Mouse (Mus musculus): Measurements from ENCODE around the gene Ftl1-ps1. TPM values are rescaled to one million over a fixed set of nuclear protein-coding genes. Genes with fewer than 3 reads are reported as not detected.

Ftl1-ps1 gene
- polyA plus RNA-seq (2015; fragmentation: Nextera tagmentation; extraction: Ambion mirVana) = 71.5 and 222 TPM in 2 replicates

DNA sequence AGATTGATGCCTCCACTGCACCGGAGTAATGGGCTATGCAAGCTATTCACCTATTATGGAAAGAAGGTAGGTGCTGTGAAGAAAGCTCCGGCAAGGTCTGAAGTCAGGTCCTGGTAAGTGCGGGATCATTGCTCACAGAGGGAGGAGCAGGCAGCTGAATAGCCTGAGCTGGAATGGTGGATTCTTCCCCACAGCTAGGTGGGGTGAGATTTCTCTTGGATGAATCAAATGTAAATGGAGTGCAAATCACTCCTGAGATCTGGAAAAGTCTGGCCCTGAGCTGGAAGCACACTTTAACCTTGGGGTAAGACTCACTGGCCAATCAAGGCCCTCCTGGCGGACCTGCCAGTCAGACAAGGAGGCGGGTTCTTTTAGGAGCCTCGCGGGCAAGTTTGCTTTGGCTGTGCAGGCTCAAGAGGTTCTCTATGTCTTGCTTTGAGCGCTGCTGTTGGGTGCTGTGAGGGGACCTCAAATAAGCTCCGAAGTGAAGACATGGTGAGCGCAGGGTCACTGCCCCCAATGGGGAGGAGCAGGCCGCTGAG is at the start of gene Ftl1-ps1:
Gene Ftl1-ps1 (plus strand): TSS at position 397 of the 542 bp plus-strand sequence.
- Histone ChIP-seq H3K27ac (ENCODE audit: low read depth, low read length) (no peak within 1 kb of the TSS), H3K4me2 (ENCODE audit: low read length) (peak within 1 kb of the TSS; percentile 27), H3K4me3 (ENCODE audit: low read length) (no peak within 1 kb of the TSS), H3K4me1 (ENCODE audit: control insufficient read depth, insufficient read depth, low read depth, low read length) (no peaks in the 10 kb centered on the region), H3K36me3 (ENCODE audit: control insufficient read depth, insufficient read depth, low read length) (no peaks in the 10 kb centered on the region), H3K27me3 (replicated peaks; ENCODE audit: control insufficient read depth, insufficient read depth, low read length) (no peaks in the 10 kb centered on the region), H3K9me3 (ENCODE audit: control insufficient read depth, low read length) (no peaks in the 10 kb centered on the region), H3K9ac (ENCODE audit: low read depth, low read length) (no peak within 1 kb of the TSS)
- 11% methylated on average over 11 of the region's 11 CpGs for WGBS
- no peak for ATAC-seq

DNA sequence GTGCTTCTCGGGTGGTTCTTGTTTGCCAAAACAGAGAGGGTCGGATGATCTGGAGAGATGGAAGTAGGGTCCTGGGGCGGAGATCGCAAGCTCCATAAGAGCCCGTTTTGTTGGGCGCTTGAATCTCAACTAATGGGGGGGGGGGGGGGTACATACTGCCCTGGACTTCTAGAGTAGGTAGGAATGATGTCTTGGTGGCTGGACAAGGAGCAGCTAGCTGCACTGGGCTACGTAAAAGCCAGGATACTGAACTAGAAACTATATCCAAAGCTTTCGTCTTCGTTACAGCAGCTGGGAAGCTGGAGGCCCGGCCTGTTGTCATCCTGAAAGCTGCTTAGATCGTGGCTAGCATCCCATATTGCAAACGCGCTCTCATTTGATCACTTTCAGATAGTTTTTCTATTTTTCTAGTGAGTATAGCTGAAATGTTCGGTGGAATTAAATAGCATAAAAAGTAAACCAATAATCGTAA is 49.0 kb upstream of the Ftl1-ps1 start:
- ATAC-seq = no peak
- Histone ChIP-seq H3K4me1 (ENCODE audit: control insufficient read depth, insufficient read depth, low read depth, low read length) (peaks cover 16% of the 10 kb centered on the region), H3K27ac (ENCODE audit: low read depth, low read length) (peak overlapping the region; percentile 73), H3K4me2 (ENCODE audit: low read length) (peak overlapping the region; percentile 56), H3K36me3 (ENCODE audit: control insufficient read depth, insufficient read depth, low read length) (0 out of 2 replicates have a peak, but pooled peaks cover 4% of the 10 kb centered on the region), H3K9ac (ENCODE audit: low read depth, low read length) (peak overlapping the region; percentile 91), H3K27me3 (replicated peaks; ENCODE audit: control insufficient read depth, insufficient read depth, low read length) (no peaks in the 10 kb centered on the region), H3K4me3 (ENCODE audit: low read length) (peak overlapping the region; percentile 88), H3K9me3 (ENCODE audit: control insufficient read depth, low read length) (no peaks in the 10 kb centered on the region)
- 2% methylated on average over 15 of the region's 15 CpGs for WGBS

DNA sequence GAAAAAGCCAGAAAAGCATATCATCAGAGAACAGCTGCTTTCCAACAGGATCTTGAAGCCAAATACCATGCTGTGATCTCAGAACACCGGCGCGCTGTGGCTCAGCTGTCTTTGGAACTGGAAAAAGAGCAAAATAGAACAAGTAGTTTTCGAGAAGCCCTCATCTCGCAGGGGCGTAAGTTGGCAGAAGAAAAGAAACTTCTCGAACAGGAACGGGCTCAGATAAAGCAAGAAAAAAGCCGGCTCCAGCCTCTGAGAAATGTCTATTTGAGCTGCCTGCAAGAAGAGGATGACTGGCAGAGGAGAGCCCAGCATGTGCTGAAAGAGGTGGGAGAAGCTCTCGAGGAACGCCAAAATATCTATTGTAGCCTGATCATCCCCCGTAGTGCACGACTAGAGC is 43.0 kb upstream of the Ftl1-ps1 start:
- Histone ChIP-seq H3K9ac (ENCODE audit: low read depth, low read length) (no peak overlapping the region), H3K36me3 (ENCODE audit: control insufficient read depth, insufficient read depth, low read length) (peaks cover 32% of the 10 kb centered on the region), H3K4me1 (ENCODE audit: control insufficient read depth, insufficient read depth, low read depth, low read length) (no peaks in the 10 kb centered on the region), H3K27ac (ENCODE audit: low read depth, low read length) (no peak overlapping the region), H3K4me3 (ENCODE audit: low read length) (no peak overlapping the region), H3K4me2 (ENCODE audit: low read length) (no peak overlapping the region), H3K27me3 (replicated peaks; ENCODE audit: control insufficient read depth, insufficient read depth, low read length) (no peaks in the 10 kb centered on the region), H3K9me3 (ENCODE audit: control insufficient read depth, low read length) (no peaks in the 10 kb centered on the region)
- ATAC-seq = no peak
- 96% methylated on average over 13 of the region's 13 CpGs for WGBS

DNA sequence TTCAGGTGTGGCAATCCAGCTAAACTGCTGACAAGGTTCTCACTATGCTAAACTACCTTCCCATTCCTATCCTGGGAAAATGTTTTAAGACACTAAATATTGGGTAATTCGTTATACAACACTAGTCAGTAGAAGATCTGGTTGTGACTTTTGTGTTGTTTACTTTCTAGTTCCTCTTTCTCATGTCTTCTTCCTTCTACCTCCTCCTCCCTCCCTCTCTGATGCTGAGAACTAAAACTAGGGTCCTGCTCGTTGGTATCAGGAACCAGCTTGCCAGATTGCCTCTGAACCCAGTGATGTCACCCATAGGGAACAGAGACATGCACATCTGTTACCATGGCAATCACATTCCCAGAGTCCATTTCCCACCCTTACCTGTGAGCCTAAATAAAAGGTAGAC is 37.3 kb upstream of the Ftl1-ps1 start:
- 82% methylated on average over 2 of the region's 2 CpGs for WGBS
- Histone ChIP-seq H3K27me3 (replicated peaks; ENCODE audit: control insufficient read depth, insufficient read depth, low read length) (no peaks in the 10 kb centered on the region), H3K4me2 (ENCODE audit: low read length) (no peak overlapping the region), H3K27ac (ENCODE audit: low read depth, low read length) (no peak overlapping the region), H3K4me3 (ENCODE audit: low read length) (no peak overlapping the region), H3K4me1 (ENCODE audit: control insufficient read depth, insufficient read depth, low read depth, low read length) (no peaks in the 10 kb centered on the region), H3K9me3 (ENCODE audit: control insufficient read depth, low read length) (no peaks in the 10 kb centered on the region), H3K9ac (ENCODE audit: low read depth, low read length) (no peak overlapping the region), H3K36me3 (ENCODE audit: control insufficient read depth, insufficient read depth, low read length) (peaks cover 24% of the 10 kb centered on the region)
- ATAC-seq = no peak

DNA sequence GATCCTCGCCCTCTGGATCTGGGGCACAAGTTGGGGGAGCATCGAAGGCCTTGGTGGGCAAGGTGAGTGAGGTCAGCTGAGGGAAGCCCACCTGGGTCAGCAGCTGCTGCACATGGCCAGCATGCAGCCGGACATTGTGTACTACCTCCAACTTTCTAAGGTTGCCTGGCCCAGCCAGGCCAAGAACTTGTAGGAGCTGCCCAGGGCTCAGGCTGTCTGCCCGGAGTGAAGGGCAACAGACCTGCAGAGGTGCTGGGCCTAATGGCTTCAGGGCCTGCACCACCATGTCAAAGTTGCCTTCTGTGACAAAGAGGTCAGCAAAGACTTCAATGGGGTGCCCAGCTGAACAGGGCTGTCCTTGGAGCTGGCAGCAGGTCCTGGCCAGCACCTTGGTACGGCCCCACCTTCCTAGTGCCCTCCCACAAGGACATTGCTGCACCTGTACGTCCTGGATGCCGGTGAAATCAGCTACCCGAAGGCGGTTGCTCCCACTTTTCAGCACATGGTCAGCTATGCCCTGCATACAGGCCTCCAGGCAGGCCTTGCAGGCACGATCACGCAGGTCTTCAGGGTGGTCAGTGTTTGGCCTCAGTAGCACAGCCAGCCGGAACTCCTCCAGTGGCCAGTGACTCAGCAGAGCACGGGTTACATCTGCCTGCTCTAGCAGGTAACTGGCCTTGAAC is 36.2 kb upstream of the Ftl1-ps1 start:
- ATAC-seq = peak; percentile 44
- Histone ChIP-seq H3K36me3 (ENCODE audit: control insufficient read depth, insufficient read depth, low read length) (peaks cover 19% of the 10 kb centered on the region), H3K27me3 (replicated peaks; ENCODE audit: control insufficient read depth, insufficient read depth, low read length) (no peaks in the 10 kb centered on the region), H3K4me1 (ENCODE audit: control insufficient read depth, insufficient read depth, low read depth, low read length) (no peaks in the 10 kb centered on the region), H3K4me2 (ENCODE audit: low read length) (no peak overlapping the region), H3K9me3 (ENCODE audit: control insufficient read depth, low read length) (no peaks in the 10 kb centered on the region), H3K27ac (ENCODE audit: low read depth, low read length) (no peak overlapping the region), H3K9ac (ENCODE audit: low read depth, low read length) (no peak overlapping the region), H3K4me3 (ENCODE audit: low read length) (no peak overlapping the region)
- WGBS = 88% methylated on average over 13 of the region's 13 CpGs

DNA sequence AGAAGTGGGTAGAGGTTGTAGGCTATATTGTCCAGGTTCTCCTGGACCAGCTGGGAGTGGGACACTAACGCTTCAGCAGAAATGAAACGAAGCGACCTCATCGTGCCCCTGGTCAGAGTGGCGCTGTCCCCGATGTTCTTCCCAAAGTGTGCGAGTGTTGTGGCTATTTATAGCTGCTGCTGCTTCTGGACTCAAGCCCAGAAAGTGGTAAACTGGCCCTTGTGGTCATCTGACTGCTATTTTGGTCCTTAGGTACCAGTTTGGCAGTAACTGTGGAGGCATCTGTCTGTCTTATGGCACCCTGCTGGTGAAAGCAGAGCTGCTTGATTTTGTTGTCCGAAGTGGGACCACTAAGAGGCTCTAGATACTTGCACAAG is 35.6 kb upstream of the Ftl1-ps1 start, which contains the start of gene Lrrc14b:
Gene Lrrc14b (minus strand): TSS at position 147 of the 377 bp plus-strand sequence.
- H3K4me1 ChIP-seq (ENCODE audit: control insufficient read depth, insufficient read depth, low read depth, low read length) = no peaks in the 10 kb centered on the region
- H3K36me3 ChIP-seq (ENCODE audit: control insufficient read depth, insufficient read depth, low read length) = peaks cover 15% of the 10 kb centered on the region
- H3K27ac ChIP-seq (ENCODE audit: low read depth, low read length) = no peak within 1 kb of the TSS
- no peak within 1 kb of the TSS for H3K4me3 ChIP-seq (ENCODE audit: low read length)
- no peak; the same call in 1 of the 2 replicates for ATAC-seq
- 65% methylated on average over 8 of the region's 8 CpGs for WGBS
- no peaks in the 10 kb centered on the region for H3K27me3 ChIP-seq (replicated peaks; ENCODE audit: control insufficient read depth, insufficient read depth, low read length)
- H3K4me2 ChIP-seq (ENCODE audit: low read length) = no peak within 1 kb of the TSS
- no peaks in the 10 kb centered on the region for H3K9me3 ChIP-seq (ENCODE audit: control insufficient read depth, low read length)
- no peak within 1 kb of the TSS for H3K9ac ChIP-seq (ENCODE audit: low read depth, low read length)

DNA sequence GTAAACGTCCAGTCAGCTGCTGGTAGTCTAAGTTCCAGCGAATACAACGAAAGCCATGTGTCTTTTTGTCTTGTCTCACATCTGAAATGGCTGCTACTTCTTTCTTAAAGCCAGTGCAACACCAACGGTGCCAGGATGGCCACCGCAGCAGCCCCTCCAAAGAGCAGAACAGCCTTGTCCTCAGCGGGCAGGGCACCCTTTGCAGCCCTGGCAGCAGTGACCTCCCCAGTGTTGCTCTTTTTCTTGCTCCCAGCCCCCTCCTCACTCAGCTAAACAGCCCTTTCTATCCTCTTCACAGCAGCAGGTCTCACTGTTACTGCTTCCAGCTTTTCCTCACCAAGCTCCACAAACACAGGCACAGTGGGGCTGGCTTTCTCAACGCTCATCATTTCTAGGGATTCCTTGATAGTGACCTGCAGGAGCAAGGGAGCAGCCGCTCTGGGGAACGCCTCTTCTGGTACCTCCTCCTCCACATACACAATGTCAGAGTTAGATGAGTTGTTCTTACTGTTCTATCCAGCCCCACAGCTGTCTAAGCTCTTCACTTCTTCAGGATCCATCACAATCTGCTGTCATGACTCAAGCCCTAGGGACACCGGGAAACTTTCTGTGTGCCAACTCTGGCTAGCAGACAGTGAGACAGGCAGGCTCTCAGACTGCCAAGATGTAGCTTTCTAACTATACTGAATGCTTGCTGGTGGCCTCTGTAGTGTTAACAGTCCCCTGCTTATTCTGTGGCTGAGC is 17.8 kb upstream of the Ftl1-ps1 start:
- Histone ChIP-seq H3K4me2 (ENCODE audit: low read length) (peak overlapping the region; percentile 16), H3K27me3 (replicated peaks; ENCODE audit: control insufficient read depth, insufficient read depth, low read length) (no peaks in the 10 kb centered on the region), H3K9me3 (ENCODE audit: control insufficient read depth, low read length) (no peaks in the 10 kb centered on the region), H3K9ac (ENCODE audit: low read depth, low read length) (peak overlapping the region; percentile 9), H3K27ac (ENCODE audit: low read depth, low read length) (peak overlapping the region; percentile 39; the same call in 1 of the 2 replicates), H3K4me3 (ENCODE audit: low read length) (no peak overlapping the region), H3K36me3 (ENCODE audit: control insufficient read depth, insufficient read depth, low read length) (0 out of 2 replicates have a peak, but pooled peaks cover 3% of the 10 kb centered on the region), H3K4me1 (ENCODE audit: control insufficient read depth, insufficient read depth, low read depth, low read length) (peaks cover 10% of the 10 kb centered on the region)
- peak; percentile 88 for ATAC-seq
- 66% methylated on average over 10 of the region's 10 CpGs for WGBS

DNA sequence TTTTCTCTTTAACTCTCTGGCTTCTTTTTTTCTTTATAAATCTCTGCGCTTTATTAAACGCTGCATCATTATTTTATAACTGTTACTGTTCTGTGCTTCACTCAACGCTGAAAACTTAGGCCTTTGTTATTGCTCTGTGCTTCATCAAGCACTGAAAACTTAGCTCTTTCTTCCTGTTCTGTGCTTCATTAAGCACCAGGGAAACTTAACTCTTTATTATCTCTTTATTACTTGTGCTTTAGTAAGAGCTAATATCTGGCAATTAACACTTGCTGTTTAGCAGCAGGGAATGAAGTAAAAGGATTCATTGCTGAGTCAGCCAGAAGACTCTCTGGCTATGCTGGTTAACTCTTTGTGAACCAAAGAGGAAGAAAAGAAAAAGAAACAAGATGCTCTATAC is 17.2 kb upstream of the Ftl1-ps1 start:
- Histone ChIP-seq H3K27ac (ENCODE audit: low read depth, low read length) (no peak overlapping the region), H3K9me3 (ENCODE audit: control insufficient read depth, low read length) (no peaks in the 10 kb centered on the region), H3K27me3 (replicated peaks; ENCODE audit: control insufficient read depth, insufficient read depth, low read length) (no peaks in the 10 kb centered on the region), H3K4me1 (ENCODE audit: control insufficient read depth, insufficient read depth, low read depth, low read length) (peaks cover 10% of the 10 kb centered on the region), H3K36me3 (ENCODE audit: control insufficient read depth, insufficient read depth, low read length) (0 out of 2 replicates have a peak, but pooled peaks cover 3% of the 10 kb centered on the region), H3K4me2 (ENCODE audit: low read length) (peak overlapping the region; percentile 16), H3K9ac (ENCODE audit: low read depth, low read length) (peak overlapping the region; percentile 9; the same call in 1 of the 2 replicates), H3K4me3 (ENCODE audit: low read length) (no peak overlapping the region)
- 49% methylated on average over 3 of the region's 3 CpGs for WGBS
- peak; percentile 58 for ATAC-seq

DNA sequence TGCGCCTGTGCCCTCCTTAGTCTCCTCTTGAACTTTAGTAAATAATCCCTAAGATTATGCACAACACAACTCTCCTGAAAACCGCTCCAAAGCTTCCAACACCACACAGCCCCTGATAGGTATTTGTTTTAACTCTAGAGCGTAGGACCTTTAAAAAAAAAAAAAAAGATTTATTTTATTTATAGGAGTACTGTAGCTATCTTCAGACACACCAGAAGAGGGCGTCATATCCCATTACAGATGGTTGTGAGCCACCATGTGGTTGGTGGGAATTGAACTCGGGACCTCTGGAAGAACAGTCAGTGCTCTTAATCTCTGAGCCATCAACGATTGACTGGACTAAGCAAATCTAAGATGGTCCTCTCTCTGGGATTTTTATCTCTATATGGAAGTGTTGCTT is 9.8 kb upstream of the Ftl1-ps1 start:
- peak overlapping the region; percentile 51 for H3K4me3 ChIP-seq (ENCODE audit: low read length)

More for the DNA sequence above, 9.8 kb upstream of the Ftl1-ps1 start:
- Histone ChIP-seq H3K36me3 (ENCODE audit: control insufficient read depth, insufficient read depth, low read length) (no peaks in the 10 kb centered on the region), H3K27ac (ENCODE audit: low read depth, low read length) (no peak overlapping the region), H3K27me3 (replicated peaks; ENCODE audit: control insufficient read depth, insufficient read depth, low read length) (no peaks in the 10 kb centered on the region), H3K4me1 (ENCODE audit: control insufficient read depth, insufficient read depth, low read depth, low read length) (peaks cover 5% of the 10 kb centered on the region; the same call in 1 of the 2 replicates), H3K9ac (ENCODE audit: low read depth, low read length) (no peak overlapping the region), H3K4me2 (ENCODE audit: low read length) (peak overlapping the region; percentile 53), H3K9me3 (ENCODE audit: control insufficient read depth, low read length) (no peaks in the 10 kb centered on the region)
- 67% methylated on average over 6 of the region's 6 CpGs for WGBS
- peak; percentile 15 for ATAC-seq

Measured in hindbrain, embryonic 16.5 days (tissue).